Mouse (Mus musculus) stomach, postnatal 0 days (tissue): ENCODE data around the gene Rap1a.

Experiments
- CTCF ChIP-seq: IDR thresholded peaks from 2 replicates; pipeline ENCODE4 v1.5.1; 2016; ENCODE audit warnings: antibody characterized with exemption, low read depth, mild to moderate bottlenecking, moderate library complexity
- EP300 ChIP-seq: optimal IDR thresholded peaks from 2 replicates; pipeline ENCODE3; 2016; ENCODE audit warnings: antibody characterized with exemption

GRCm38 (mm10) chr3:105754184-105754583 lies 47.0 kb downstream of the Rap1a start:
- no peak for TF ChIP-seq CTCF
- no peak for TF ChIP-seq EP300
